Comparison of ENCODE assay signal across 7 mouse cellular contexts in genomic region chr15:103313495-103314095, GRCm38 (mm10). TPM values are rescaled to one million over a fixed set of nuclear protein-coding genes. Genes with fewer than 3 reads are reported as not detected.
DNase-seq lines count a peak whose midpoint lies in the region; ATAC-seq and TF ChIP-seq lines count a peak whose summit lies in the region.

No protein-coding gene starts in this region.

- H3K36me3 ChIP-seq in CH12.LX (replicated peaks in 1 of 2; ENCODE audit: control insufficient read depth in 1 of 2, insufficient read depth in 1 of 2, low read length in 1 of 2), result peaks cover 10 to 56% of the 10 kb centered on the region in 2 experiments
- peaks cover 4% of the 10 kb centered on the region for H3K36me3 ChIP-seq in heart, embryonic 11.5 days (ENCODE audit: control insufficient read depth, insufficient read depth, low read length)
- peaks cover 26% of the 10 kb centered on the region for H3K36me3 ChIP-seq in kidney, embryonic 14.5 days (ENCODE audit: control insufficient read depth, insufficient read depth, low read length)
- no peaks in the 10 kb centered on the region for H3K36me3 ChIP-seq in small intestine, adult 2 months (ENCODE audit: control insufficient read depth, insufficient read depth, low read length)

- TF ChIP-seq POLR2A in CH12.LX (IDR thresholded peaks at IDR 0.05; ENCODE audit: low read depth, low read length), result no peak
- TF ChIP-seq POLR2A in small intestine, adult 2 months (IDR thresholded peaks at IDR 0.05; ENCODE audit: low read depth, low read length), result no peak

- no peak overlapping the region for H3K27ac ChIP-seq in CH12.LX (ENCODE audit: insufficient read depth, low read depth)
- no peak overlapping the region for H3K27ac ChIP-seq in heart, embryonic 11.5 days (ENCODE audit: low read depth, low read length)
- H3K27ac ChIP-seq in kidney, embryonic 14.5 days (ENCODE audit: low read depth, low read length), result no peak overlapping the region
- no peak overlapping the region for H3K27ac ChIP-seq in small intestine, adult 2 months (ENCODE audit: insufficient read depth, low read depth, low read length)

- in situ Hi-C loops in CH12.LX (cut with MboI; ENCODE audit: low pct_ligation_motif_present, low pct_unique_long_range_greater_than_20kb, low sequenced_read_pairs), result loop anchor here (10.0 kb wide), 1 partner anchor 329 kb away; no protein-coding TSS in a partner anchor

- H3K79me2 ChIP-seq in CH12.LX (replicated peaks; ENCODE audit: control insufficient read depth, extremely low read depth, insufficient read depth, poor library complexity, severe bottlenecking), result no peaks in the 10 kb centered on the region

- no peak overlapping the region for H3K4me3 ChIP-seq in CH12.LX (replicated peaks in 1 of 3; ENCODE audit: low read depth in 2 of 3, low read length in 2 of 3, poor library complexity in 1 of 3)
- H3K4me3 ChIP-seq in heart, embryonic 11.5 days (ENCODE audit: low read depth, low read length), result peak overlapping the region; percentile 32; the same call in 1 of the 2 replicates
- H3K4me3 ChIP-seq in kidney, embryonic 14.5 days (ENCODE audit: low read length), result no peak overlapping the region
- no peak overlapping the region for H3K4me3 ChIP-seq in small intestine, adult 2 months (ENCODE audit: low read depth, low read length)

- DNase-seq in A20 (ENCODE audit: low read depth, low spot score) (peak; percentile 79), CH12.LX (ENCODE audit: extremely low read depth) (peak; percentile 88)
- DNase-seq in cerebellum, postnatal 14 days, result peak; percentile 75 to 77
- peak; percentile 76 for DNase-seq in lung, postnatal 10 days

- dilution Hi-C loops in CH12.LX (cut with MboI; ENCODE audit: extremely low pct_ligation_motif_present, extremely low pct_unique_long_range_greater_than_20kb, low sequenced_read_pairs), result no loop called here

- H3K9me3 ChIP-seq in CH12.LX (replicated peaks; ENCODE audit: low read length), result no peaks in the 10 kb centered on the region
- H3K9me3 ChIP-seq in heart, embryonic 11.5 days (replicated peaks; ENCODE audit: control insufficient read depth, low read length), result no peaks in the 10 kb centered on the region
- no peaks in the 10 kb centered on the region for H3K9me3 ChIP-seq in kidney, embryonic 14.5 days (ENCODE audit: control insufficient read depth, low read length)

- ATAC-seq in heart, embryonic 11.5 days (replicated peaks; ENCODE audit: insufficient number of reproducible peaks, low FRiP score, low TSS enrichment), result no peak
- no peak for ATAC-seq in kidney, embryonic 14.5 days (ENCODE audit: low FRiP score, low TSS enrichment)

- H3K27me3 ChIP-seq in CH12.LX (replicated peaks), result no peaks in the 10 kb centered on the region
- peaks cover 5% of the 10 kb centered on the region for H3K27me3 ChIP-seq in heart, embryonic 11.5 days (ENCODE audit: control insufficient read depth, insufficient read depth, low read length)
- no peaks in the 10 kb centered on the region for H3K27me3 ChIP-seq in kidney, embryonic 14.5 days (ENCODE audit: control insufficient read depth, insufficient read depth, low read length)
- no peaks in the 10 kb centered on the region for H3K27me3 ChIP-seq in small intestine, adult 2 months (ENCODE audit: control insufficient read depth, insufficient read depth, low read length)

- TF ChIP-seq CTCF in CH12.LX (conservative IDR thresholded peaks at IDR 0.05 in 1 of 2, IDR thresholded peaks at IDR 0.05 in 1 of 2; ENCODE audit: low read depth in 2 of 2, low read length in 2 of 2), result peak; percentile 95 to 99
- peak; percentile 16; the same call in 1 of the 2 replicates for TF ChIP-seq CTCF in small intestine, adult 2 months (IDR thresholded peaks at IDR 0.05; ENCODE audit: extremely low read depth, insufficient read length, insufficient replicate concordance, low read depth, low read length)

- peak; percentile 85 for TF ChIP-seq RAD21 in CH12.LX (IDR thresholded peaks at IDR 0.05; ENCODE audit: low read depth, low read length)

- H3K4me2 ChIP-seq in CH12.LX (ENCODE audit: insufficient read depth, low read depth, poor library complexity, severe bottlenecking), result no peak overlapping the region
- H3K4me2 ChIP-seq in heart, embryonic 11.5 days, result peak overlapping the region; percentile 74
- peak overlapping the region; percentile 54 for H3K4me2 ChIP-seq in kidney, embryonic 14.5 days (replicated peaks; ENCODE audit: low read depth, low read length)

- TF ChIP-seq EP300 in CH12.LX (IDR thresholded peaks at IDR 0.05; ENCODE audit: low read length), result no peak

- 19% methylated on average over 18 of the region's 18 CpGs for WGBS in heart, embryonic 11.5 days (ENCODE audit: insufficient replicate concordance)
- WGBS in kidney, embryonic 14.5 days, result 15% methylated on average over 18 of the region's 18 CpGs
- WGBS in small intestine, adult 2 months, result 21% methylated on average over 18 of the region's 18 CpGs

- peaks cover 3 to 42% of the 10 kb centered on the region in 2 experiments; a peak in 3 of 4 replicates for H3K4me1 ChIP-seq in CH12.LX (ENCODE audit: control insufficient read depth in 1 of 2, insufficient read depth in 2 of 2)
- peaks cover 27% of the 10 kb centered on the region for H3K4me1 ChIP-seq in heart, embryonic 11.5 days (ENCODE audit: control insufficient read depth, insufficient read depth, low read length)
- H3K4me1 ChIP-seq in kidney, embryonic 14.5 days (ENCODE audit: control insufficient read depth, insufficient read depth, low read length), result peaks cover 45% of the 10 kb centered on the region
- H3K4me1 ChIP-seq in small intestine, adult 2 months (ENCODE audit: control insufficient read depth, insufficient read depth, insufficient read length, low read length), result peaks cover 9% of the 10 kb centered on the region

- H3K9ac ChIP-seq in CH12.LX (ENCODE audit: insufficient read depth, low read depth), result no peak overlapping the region
- no peak overlapping the region; the same call in 1 of the 2 replicates for H3K9ac ChIP-seq in heart, embryonic 11.5 days (ENCODE audit: low read depth, low read length)
- H3K9ac ChIP-seq in kidney, embryonic 14.5 days (ENCODE audit: low read depth, low read length), result no peak overlapping the region

TF ChIP-seq in CH12.LX, 34 proteins besides CTCF, POLR2A, EP300 and RAD21 (continues in another document):
- TF ChIP-seq NELFE (IDR thresholded peaks at IDR 0.05; ENCODE audit: low read depth, low read length), result 0 out of 2 replicates have a peak, but pooled peaks have one; percentile 14
- TF ChIP-seq CHD1 (IDR thresholded peaks at IDR 0.05; ENCODE audit: low read depth, low read length), result no peak
- TF ChIP-seq HCFC1 (IDR thresholded peaks at IDR 0.05; ENCODE audit: low read depth, low read length), result no peak
- TF ChIP-seq JUND (conservative IDR thresholded peaks at IDR 0.05; ENCODE audit: low read depth, low read length), result no peak
- TF ChIP-seq IRF4 (IDR thresholded peaks at IDR 0.05; ENCODE audit: low read depth, low read length), result peak; percentile 22; the same call in 1 of the 2 replicates
- no peak for TF ChIP-seq SIN3A (IDR thresholded peaks at IDR 0.05; ENCODE audit: low read length)
- no peak for TF ChIP-seq NRF1 (IDR thresholded peaks at IDR 0.05; ENCODE audit: low read depth, low read length)
- peak; percentile 13; the same call in 1 of the 2 replicates for TF ChIP-seq ELF1 (IDR thresholded peaks at IDR 0.05; ENCODE audit: low read depth, low read length)
- no peak for TF ChIP-seq MEF2A (IDR thresholded peaks at IDR 0.05; ENCODE audit: borderline replicate concordance, low read depth, low read length)
- TF ChIP-seq ZKSCAN1 (IDR thresholded peaks at IDR 0.05; ENCODE audit: borderline replicate concordance, low read depth, low read length), result no peak
- TF ChIP-seq USF1 (IDR thresholded peaks at IDR 0.05; ENCODE audit: low read depth, low read length), result no peak
- no peak for TF ChIP-seq GABPA (IDR thresholded peaks at IDR 0.05; ENCODE audit: insufficient replicate concordance, low read depth, low read length)

RNA-seq across cellular contexts. Expression of gene Gpr84, which starts 3.2 kb away (rescaled TPM):
- total RNA-seq in CH12.LX (2012; rRNA removed), result 0.25 and 0.42 TPM in 2 replicates
- total RNA-seq in CH12.LX (2014; rRNA removed), result 0.26 and 0.66 TPM in 2 replicates
- 0.79 and 1.4 TPM in 2 replicates for polyA plus RNA-seq in CH12.LX (2012; ENCODE audit: insufficient read length, low read depth)
- polyA plus RNA-seq in heart, embryonic 11.5 days (2014; fragmentation: Nextera tagmentation; extraction: Ambion mirVana), result 0.41 and 0.53 TPM in 2 replicates
- 0.47 and 0.69 TPM in 2 replicates for polyA plus RNA-seq in kidney, embryonic 14.5 days (2014; fragmentation: Nextera tagmentation; extraction: Ambion mirVana)
- polyA plus RNA-seq in small intestine, adult 2 months (2012; rRNA removed), result 0.06 and 0.11 TPM in 2 replicates

RNA-seq across cellular contexts. Expression of gene Zfp385a, which starts 26.3 kb away (rescaled TPM):
- total RNA-seq in CH12.LX (2012; rRNA removed), result 2.7 and 3.1 TPM in 2 replicates
- 1.0 and 1.2 TPM in 2 replicates for total RNA-seq in CH12.LX (2014; rRNA removed)
- 45.2 and 59.9 TPM in 2 replicates for polyA plus RNA-seq in CH12.LX (2012; ENCODE audit: insufficient read length, low read depth)
- polyA plus RNA-seq in heart, embryonic 11.5 days (2014; fragmentation: Nextera tagmentation; extraction: Ambion mirVana), result 10.2 and 11.6 TPM in 2 replicates
- polyA plus RNA-seq in kidney, embryonic 14.5 days (2014; fragmentation: Nextera tagmentation; extraction: Ambion mirVana), result 12.3 and 18.2 TPM in 2 replicates
- 6.1 and 7.5 TPM in 2 replicates for polyA plus RNA-seq in small intestine, adult 2 months (2012; rRNA removed)

RNA-seq across cellular contexts. Expression of gene Copz1, which starts 41.1 kb away (rescaled TPM):
- total RNA-seq in CH12.LX (2012; rRNA removed) (80.0 and 97.9 TPM in 2 replicates), CH12.LX (2014; rRNA removed) (135 and 148 TPM in 2 replicates)
- 263 and 271 TPM in 2 replicates for polyA plus RNA-seq in CH12.LX (2012; ENCODE audit: insufficient read length, low read depth)
- 217 and 221 TPM in 2 replicates for polyA plus RNA-seq in heart, embryonic 11.5 days (2014; fragmentation: Nextera tagmentation; extraction: Ambion mirVana)
- polyA plus RNA-seq in kidney, embryonic 14.5 days (2014; fragmentation: Nextera tagmentation; extraction: Ambion mirVana), result 290 and 322 TPM in 2 replicates
- 64.9 and 111 TPM in 2 replicates for polyA plus RNA-seq in small intestine, adult 2 months (2012; rRNA removed)

RNA-seq across cellular contexts. Expression of gene Itga5, which starts 53.0 kb away (rescaled TPM):
- 0.17 and 0.21 TPM in 2 replicates for total RNA-seq in CH12.LX (2012; rRNA removed)
- 0.07 and 0.28 TPM in 2 replicates for total RNA-seq in CH12.LX (2014; rRNA removed)
- polyA plus RNA-seq in CH12.LX (2012; ENCODE audit: insufficient read length, low read depth), result 1.6 and 1.8 TPM in 2 replicates
- 66.4 and 82.7 TPM in 2 replicates for polyA plus RNA-seq in heart, embryonic 11.5 days (2014; fragmentation: Nextera tagmentation; extraction: Ambion mirVana)
- polyA plus RNA-seq in kidney, embryonic 14.5 days (2014; fragmentation: Nextera tagmentation; extraction: Ambion mirVana), result 19.6 and 37.4 TPM in 2 replicates
- 8.8 and 9.4 TPM in 2 replicates for polyA plus RNA-seq in small intestine, adult 2 months (2012; rRNA removed)

RNA-seq across cellular contexts. Expression of gene Nfe2, which starts 55.4 kb away (rescaled TPM):
- total RNA-seq in CH12.LX (2012; rRNA removed) (0.13 TPM in 1 of 2 replicates, not detected in the other), CH12.LX (2014; rRNA removed) (not detected in 2 replicates)
- 0.14 and 0.33 TPM in 2 replicates for polyA plus RNA-seq in CH12.LX (2012; ENCODE audit: insufficient read length, low read depth)
- polyA plus RNA-seq in heart, embryonic 11.5 days (2014; fragmentation: Nextera tagmentation; extraction: Ambion mirVana), result 21.9 and 24.2 TPM in 2 replicates
- polyA plus RNA-seq in kidney, embryonic 14.5 days (2014; fragmentation: Nextera tagmentation; extraction: Ambion mirVana), result 3.1 and 3.9 TPM in 2 replicates
- 0.39 and 0.83 TPM in 2 replicates for polyA plus RNA-seq in small intestine, adult 2 months (2012; rRNA removed)
